Mouse (Mus musculus) adrenal gland, adult 8-10 months (tissue): ENCODE measurements at regions not wholly inside any gene's neighbourhood (a gene's known extent, or its start where the extent isn't known, plus 50 kb on each side); places are given as distances from the start of the nearest gene placed in this dataset.

Source experiments
- DNase-seq: peaks from one replicate; pipeline ENCODE4 v3.0.0; 2022

GRCm38 (mm10) chr5:73875847-73876246 is 192.4 kb downstream of the Usp46 start:
- DNase-seq: no peak

GRCm38 (mm10) chr5:73880936-73881335 is 187.3 kb downstream of the Usp46 start:
- DNase-seq: peak; percentile 55

- peak; percentile 69 for DNase-seq
Measured at GRCm38 (mm10) chr5:73881941-73882340, 186.3 kb downstream of the Usp46 start.

- no peak for DNase-seq
Measured at GRCm38 (mm10) chr5:73884998-73885397, 183.2 kb downstream of the Usp46 start.

GRCm38 (mm10) chr5:73885691-73886090 is 182.5 kb downstream of the Usp46 start:
- no peak for DNase-seq

GRCm38 (mm10) chr5:73887306-73887958 is 180.8 kb downstream of the Usp46 start:
- no peak for DNase-seq

GRCm38 (mm10) chr5:73888391-73888790 is 179.8 kb downstream of the Usp46 start:
- DNase-seq: no peak

- no peak for DNase-seq
Measured at GRCm38 (mm10) chr5:73889342-73889741, 178.9 kb downstream of the Usp46 start.

GRCm38 (mm10) chr5:73890942-73891341 is 177.3 kb downstream of the Usp46 start:
- no peak for DNase-seq

- no peak for DNase-seq
Measured at GRCm38 (mm10) chr5:73891606-73892005, 176.6 kb downstream of the Usp46 start.

- DNase-seq: no peak
Measured at GRCm38 (mm10) chr5:73892440-73893225, 175.6 kb downstream of the Usp46 start.

GRCm38 (mm10) chr5:73895186-73895585 is 173.0 kb downstream of the Usp46 start:
- no peak for DNase-seq

- DNase-seq: no peak
Measured at GRCm38 (mm10) chr5:73896785-73897184, 171.4 kb downstream of the Usp46 start.

- DNase-seq: no peak
Measured at GRCm38 (mm10) chr5:73901651-73902050, 166.6 kb downstream of the Usp46 start.

GRCm38 (mm10) chr5:73902470-73903218 is 165.6 kb downstream of the Usp46 start:
- DNase-seq: no peak

GRCm38 (mm10) chr5:73903219-73903570 is 165.0 kb downstream of the Usp46 start:
- no peak for DNase-seq

- no peak for DNase-seq
Measured at GRCm38 (mm10) chr5:73904146-73904811, 164.0 kb downstream of the Usp46 start.

GRCm38 (mm10) chr5:73912149-73912548 is 156.1 kb downstream of the Usp46 start:
- no peak for DNase-seq

- DNase-seq: no peak
Measured at GRCm38 (mm10) chr5:73913116-73913515, 155.1 kb downstream of the Usp46 start.

GRCm38 (mm10) chr5:73918011-73918410 is 150.2 kb downstream of the Usp46 start:
- DNase-seq: no peak

GRCm38 (mm10) chr5:73919936-73920335 is 148.3 kb downstream of the Usp46 start:
- no peak for DNase-seq

- no peak for DNase-seq
Measured at GRCm38 (mm10) chr5:73927534-73927933, 140.7 kb downstream of the Usp46 start.

- no peak for DNase-seq
Measured at GRCm38 (mm10) chr5:73928691-73929090, 139.5 kb downstream of the Usp46 start.
